22 mouse cellular contexts compared by ENCODE assay signal in genomic region chr3:108865676-108866075, GRCm38 (mm10). TPM values are rescaled to one million over a fixed set of nuclear protein-coding genes. Genes with fewer than 3 reads are reported as not detected.
A peak's percentile ranks its signal among the peaks of the same experiment; 100 is the strongest.
DNase-seq lines count a peak whose midpoint lies in the region; ATAC-seq and TF ChIP-seq lines count a peak whose summit lies in the region.
"Had no signal": no experiment of that assay in that cellular context is flagged by ENCODE, and none has a peak within 500 bp of the region (broad histone marks: within the 10 kb centered on the region; RNA-seq: fewer than 3 reads in every experiment).

No protein-coding gene starts in this region.

- H3K9ac ChIP-seq in hindbrain, embryonic 13.5 days = no peak overlapping the region
- no peak overlapping the region for H3K9ac ChIP-seq in forebrain, postnatal 0 days
- H3K9ac ChIP-seq: embryonic facial prominence, embryonic 12.5 days; forebrain, embryonic 15.5 days; hindbrain, embryonic 12.5 days; limb, embryonic 15.5 days; liver, embryonic 15.5 days; midbrain, embryonic 13.5 days had no signal

- H3K4me2 ChIP-seq in hindbrain, embryonic 13.5 days = no peak overlapping the region
- H3K4me2 ChIP-seq in forebrain, postnatal 0 days (ENCODE audit: low read depth) = no peak overlapping the region
- H3K4me2 ChIP-seq: embryonic facial prominence, embryonic 12.5 days; forebrain, embryonic 15.5 days; heart, embryonic 11.5 days; hindbrain, embryonic 12.5 days; limb, embryonic 15.5 days; liver, embryonic 15.5 days; midbrain, embryonic 13.5 days had no signal

- no peaks in the 10 kb centered on the region for H3K36me3 ChIP-seq in hindbrain, embryonic 13.5 days
- H3K36me3 ChIP-seq in forebrain, postnatal 0 days (ENCODE audit: insufficient read depth) = no peaks in the 10 kb centered on the region
- H3K36me3 ChIP-seq: embryonic facial prominence, embryonic 12.5 days; forebrain, embryonic 15.5 days; hindbrain, embryonic 12.5 days; limb, embryonic 15.5 days; liver, embryonic 15.5 days; midbrain, embryonic 13.5 days had no signal

- intact Hi-C loops in left cerebral cortex, postnatal 4 days (cut with DNase I) = no loop called here

- no peak for TF ChIP-seq CTCF in forebrain, postnatal 0 days (IDR thresholded peaks at IDR 0.05; ENCODE audit: low read depth)

- no peak for ATAC-seq in hindbrain, embryonic 13.5 days (ENCODE audit: low FRiP score)
- no peak for ATAC-seq in forebrain, postnatal 0 days
- ATAC-seq: forebrain, embryonic 15.5 days; intestine, postnatal 0 days; midbrain, embryonic 13.5 days had no signal

- no peaks in the 10 kb centered on the region for H3K9me3 ChIP-seq in hindbrain, embryonic 13.5 days
- H3K9me3 ChIP-seq in forebrain, postnatal 0 days (ENCODE audit: low read length) = no peaks in the 10 kb centered on the region
- H3K9me3 ChIP-seq: embryonic facial prominence, embryonic 12.5 days; forebrain, embryonic 15.5 days; hindbrain, embryonic 12.5 days; limb, embryonic 15.5 days; liver, embryonic 15.5 days; midbrain, embryonic 13.5 days had no signal

- no peak overlapping the region for H3K4me3 ChIP-seq in brown adipose tissue, adult 24 weeks (ENCODE audit: insufficient read depth, low read depth, low read length)
- no peak overlapping the region for H3K4me3 ChIP-seq in hindbrain, embryonic 13.5 days
- no peak overlapping the region for H3K4me3 ChIP-seq in forebrain, postnatal 0 days (ENCODE audit: low read depth, low read length)
- H3K4me3 ChIP-seq: embryonic facial prominence, embryonic 12.5 days; erythroblast, embryonic 14.5 days; forebrain, embryonic 15.5 days; hindbrain, embryonic 12.5 days; limb, embryonic 15.5 days; liver, embryonic 15.5 days; midbrain, embryonic 13.5 days had no signal

- peak overlapping the region; percentile 75 for H3K27ac ChIP-seq in brown adipose tissue, adult 24 weeks (replicated peaks; ENCODE audit: low read depth, low read length)
- no peak overlapping the region for H3K27ac ChIP-seq in hindbrain, embryonic 13.5 days
- no peak overlapping the region for H3K27ac ChIP-seq in forebrain, postnatal 0 days (ENCODE audit: low read depth, low read length)
- H3K27ac ChIP-seq: embryonic facial prominence, embryonic 12.5 days; forebrain, embryonic 15.5 days; hindbrain, embryonic 12.5 days; limb, embryonic 15.5 days; liver, embryonic 15.5 days; midbrain, embryonic 13.5 days had no signal

- H3K27me3 ChIP-seq in hindbrain, embryonic 13.5 days = no peaks in the 10 kb centered on the region
- H3K27me3 ChIP-seq in forebrain, postnatal 0 days (ENCODE audit: insufficient read depth, low read length) = no peaks in the 10 kb centered on the region
- H3K27me3 ChIP-seq: embryonic facial prominence, embryonic 12.5 days; forebrain, embryonic 15.5 days; hindbrain, embryonic 12.5 days; limb, embryonic 15.5 days; liver, embryonic 15.5 days; midbrain, embryonic 13.5 days had no signal

- H3K4me1 ChIP-seq in brown adipose tissue, adult 24 weeks (ENCODE audit: control insufficient read depth, insufficient read depth, insufficient read length, low read length) = no peaks in the 10 kb centered on the region
- no peaks in the 10 kb centered on the region for H3K4me1 ChIP-seq in hindbrain, embryonic 13.5 days (replicated peaks)
- H3K4me1 ChIP-seq in forebrain, postnatal 0 days (ENCODE audit: insufficient read depth) = no peaks in the 10 kb centered on the region
- H3K4me1 ChIP-seq: embryonic facial prominence, embryonic 12.5 days; forebrain, embryonic 15.5 days; hindbrain, embryonic 12.5 days; liver, embryonic 15.5 days; midbrain, embryonic 13.5 days had no signal

- peak; percentile 57 to 61 for DNase-seq in CD8-positive naive resting alpha-beta T cell, adult 2 months (ENCODE audit: low read depth in 2 of 2, low spot score in 2 of 2)
- DNase-seq in thymus, adult 18-20 months = peak; percentile 47 to 61
- peak; percentile 74 for DNase-seq in thymus, postnatal 4 days
- DNase-seq in forebrain, postnatal 0 days = no peak
- DNase-seq in left cerebral cortex, postnatal 4 days = no peak
- DNase-seq: adrenal gland, adult 2 months; cerebellum, adult 9-10 months; heart, postnatal 14 days; layer of hippocampus, postnatal 36 days; spleen, adult 18-20 months had no signal

- 94% methylated on average over 3 of the region's 3 CpGs for WGBS in hindbrain, embryonic 13.5 days
- WGBS in forebrain, postnatal 0 days = 93% methylated on average over 3 of the region's 3 CpGs

RNA-seq across cellular contexts. Expression of gene Fndc7, which starts 24.1 kb away (rescaled TPM):
- polyA plus RNA-seq in brown adipose tissue, adult 24 weeks (2012; ENCODE audit: insufficient read depth, insufficient read length, missing spikeins) = 0.38 TPM in 1 of 2 replicates, not detected in the other
- polyA plus RNA-seq in hindbrain, embryonic 13.5 days (2015; fragmentation: Nextera tagmentation; extraction: Ambion mirVana) = 0.09 TPM in 1 of 2 replicates, not detected in the other
- total RNA-seq in forebrain, postnatal 0 days (2014; rRNA removed) = 0.24 TPM in 1 of 2 replicates, not detected in the other
- not detected in 2 replicates for polyA plus RNA-seq in forebrain, postnatal 0 days (2015; fragmentation: Nextera tagmentation; extraction: Ambion mirVana)
- under 1 TPM in 1 of 2 experiments, not detected in 1; 0.14 TPM for total RNA-seq in left cerebral cortex, postnatal 4 days (2021)
- polyA plus RNA-seq: erythroblast, embryonic 14.5 days; forebrain, embryonic 15.5 days; heart, embryonic 11.5 days; kidney, embryonic 16.5 days; midbrain, embryonic 13.5 days had no signal

RNA-seq across cellular contexts. Expression of gene Stxbp3, which starts 25.4 kb away (rescaled TPM):
- 21.5 and 25.5 TPM in 2 replicates for polyA plus RNA-seq in brown adipose tissue, adult 24 weeks (2012; ENCODE audit: insufficient read depth, insufficient read length, missing spikeins)
- 15.5 and 16.7 TPM in 2 replicates for polyA plus RNA-seq in hindbrain, embryonic 13.5 days (2015; fragmentation: Nextera tagmentation; extraction: Ambion mirVana)
- 9.5 and 9.7 TPM in 2 replicates for total RNA-seq in forebrain, postnatal 0 days (2014; rRNA removed)
- polyA plus RNA-seq in forebrain, postnatal 0 days (2015; fragmentation: Nextera tagmentation; extraction: Ambion mirVana) = 8.2 and 11.2 TPM in 2 replicates
- 10 to 100 TPM; 10.6 to 12.2 TPM for total RNA-seq in left cerebral cortex, postnatal 4 days (2021)

RNA-seq across cellular contexts. Expression of gene Prpf38b, which starts 45.9 kb away (rescaled TPM):
- 35.9 and 75.7 TPM in 2 replicates for polyA plus RNA-seq in brown adipose tissue, adult 24 weeks (2012; ENCODE audit: insufficient read depth, insufficient read length, missing spikeins)
- polyA plus RNA-seq in hindbrain, embryonic 13.5 days (2015; fragmentation: Nextera tagmentation; extraction: Ambion mirVana) = 67.6 and 70.4 TPM in 2 replicates
- total RNA-seq in forebrain, postnatal 0 days (2014; rRNA removed) = 24.9 and 33.4 TPM in 2 replicates
- 17.5 and 34.3 TPM in 2 replicates for polyA plus RNA-seq in forebrain, postnatal 0 days (2015; fragmentation: Nextera tagmentation; extraction: Ambion mirVana)
- total RNA-seq in left cerebral cortex, postnatal 4 days (2021) = 10 to 100 TPM; 49.4 to 57.6 TPM

Comparison
In these comparisons a context has a peak if more than half of its experiments do, and no peak if none do; other contexts are left out.
1. DNase-seq: peak in CD8-positive naive resting alpha-beta T cell, adult 2 months (2 of 2), thymus, adult 18-20 months (2 of 2) and thymus, postnatal 4 days (single experiment); none in forebrain, postnatal 0 days (single experiment) and left cerebral cortex, postnatal 4 days (single experiment).